Mouse (Mus musculus) neural tube, embryonic 11.5 days (tissue): Measurements from ENCODE around the gene 4933430I17Rik. TPM values are rescaled to one million over a fixed set of nuclear protein-coding genes. Genes with fewer than 3 reads are reported as not detected.
A peak's percentile ranks its signal among the peaks of the same experiment; 100 is the strongest.
"Not testable (repeated sequence)": the region's sequence is repeated elsewhere in the genome, so short reads cannot be mapped to it uniquely, and the experiment has no call there.

Source experiments
- ATAC-seq: fragments of 200-750 bp; cut with Nextera tagmentation; 2 replicates; pipeline ENCODE4 v1.8.0; 2017; ENCODE audit warnings: moderate number of reproducible peaks, mild to moderate bottlenecking, moderate TSS enrichment, moderate library complexity; ENCODE audit not compliant: insufficient read depth, low FRiP score, low TSS enrichment
- DNase-seq: peaks from one replicate; pipeline ENCODE4 v3.0.0-alpha.2; 2015; ENCODE audit warnings: low spot score
- H3K27ac ChIP-seq: fragments of 300-500 bp; sonication (generic); 2 replicates; pipeline ENCODE4 v1.5.1; 2014; ENCODE audit warnings: low read depth, mild to moderate bottlenecking, low read length
- H3K27me3 ChIP-seq: fragments of 300-500 bp; sonication (generic); 2 replicates; pipeline ENCODE4 v1.6.1; 2014; ENCODE audit warnings: mild to moderate bottlenecking, low read length, mixed read lengths; ENCODE audit not compliant: control insufficient read depth, insufficient read depth
- H3K36me3 ChIP-seq: fragments of 300-500 bp; sonication (generic); 2 replicates; pipeline ENCODE4 v1.6.1; 2014; ENCODE audit warnings: mild to moderate bottlenecking, low read length, moderate library complexity, mixed read lengths; ENCODE audit not compliant: control insufficient read depth, insufficient read depth
- H3K4me1 ChIP-seq: fragments of 300-500 bp; sonication (generic); 2 replicates; pipeline ENCODE4 v1.6.1; 2014; ENCODE audit warnings: low read length, mixed read lengths; ENCODE audit not compliant: control insufficient read depth, insufficient read depth
- H3K4me2 ChIP-seq: fragments of 300-500 bp; sonication (generic); 2 replicates; pipeline ENCODE4 v1.6.1; 2014; ENCODE audit warnings: low read depth, mild to moderate bottlenecking, moderate library complexity
- H3K4me3 ChIP-seq: fragments of 300-500 bp; sonication (generic); 2 replicates; pipeline ENCODE4 v1.5.1; 2014; ENCODE audit warnings: low read depth, low read length
- H3K9ac ChIP-seq: fragments of 300-500 bp; sonication (generic); 2 replicates; pipeline ENCODE4 v1.6.1; 2014; ENCODE audit warnings: mild to moderate bottlenecking, low read length
- H3K9me3 ChIP-seq: fragments of 300-500 bp; sonication (generic); 2 replicates; pipeline ENCODE4 v1.6.1; 2016; ENCODE audit warnings: low read length; ENCODE audit not compliant: control insufficient read depth
- WGBS: fragments of 180-500 bp; shearing (Covaris S2); extraction: QIAGEN DNeasy Blood & Tissue Kit; methylation state at CpG from one replicate; pipeline ENCODE4 v1.1.7; 2014; 5-methylcytosine and 5-hydroxymethylcytosine counted together
- polyA plus RNA-seq: library from polyadenylated mRNA; unstranded; fragments of >200 nt; fragmentation: Nextera tagmentation; extraction: Ambion mirVana; gene quantifications from 2 replicates; pipeline ENCODE4 v1.2.1, GENCODE M21; 2014

Gene 4933430I17Rik
- polyA plus RNA-seq, result 0.92 and 1.0 TPM in 2 replicates

DNA sequence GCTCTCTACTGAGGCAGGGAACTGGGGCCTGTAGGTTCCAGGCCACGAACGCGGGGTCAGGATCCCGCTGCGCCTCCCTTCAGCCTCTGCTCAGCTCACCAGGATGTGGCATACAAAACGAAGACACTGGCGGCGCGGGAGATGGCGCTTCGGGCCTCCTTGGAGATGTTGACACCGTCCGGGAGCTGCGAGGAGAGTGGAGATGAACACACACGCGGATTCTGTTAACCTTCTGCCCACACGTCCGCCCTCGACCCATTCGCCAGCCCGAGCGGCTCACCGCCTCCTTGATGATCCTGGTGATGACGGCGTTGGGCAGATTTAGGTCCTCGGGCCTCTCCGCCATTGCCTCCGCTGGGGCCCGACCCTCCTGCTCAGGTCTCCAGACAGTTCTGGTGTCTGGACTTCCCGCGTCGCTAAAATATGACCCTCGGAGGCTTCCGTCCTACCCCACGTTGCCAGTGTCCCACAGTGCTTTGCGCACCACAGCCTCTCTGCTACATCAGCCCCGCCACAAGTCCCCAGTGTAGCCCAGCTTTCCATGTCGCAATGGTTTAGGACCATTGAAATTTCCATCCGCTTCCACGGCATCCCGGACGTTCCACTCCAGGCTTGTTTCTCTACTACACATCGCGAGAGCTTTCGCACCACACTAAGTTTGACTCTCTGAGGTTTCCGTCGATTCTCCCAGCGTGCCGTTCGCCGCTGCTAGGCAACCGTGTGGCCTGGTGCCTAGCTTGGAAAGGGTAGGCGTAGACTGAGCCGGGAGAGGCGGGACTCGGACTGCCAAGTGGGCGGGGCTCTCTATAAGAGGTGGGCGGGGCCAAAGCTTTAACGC is at the start of gene 4933430I17Rik, which contains the start of gene Pole3:
Gene 4933430I17Rik (plus strand): TSS at position 719 of the 838 bp plus-strand sequence.
Gene Pole3 (minus strand): TSS at position 418 of the 838 bp plus-strand sequence.
- Histone ChIP-seq H3K27ac (peak within 1 kb of the TSS; percentile 77), H3K4me1 (peaks cover 2% of the 10 kb centered on the region; the same call in 1 of the 2 replicates), H3K9me3 (no peaks in the 10 kb centered on the region), H3K27me3 (no peaks in the 10 kb centered on the region), H3K9ac (peak within 1 kb of the TSS; percentile 88), H3K4me3 (peak within 1 kb of the TSS; percentile 81), H3K36me3 (0 out of 2 replicates have a peak, but pooled peaks cover 2% of the 10 kb centered on the region), H3K4me2 (peak within 1 kb of the TSS; percentile 91)
- peak; percentile 99 for ATAC-seq
- peak; percentile 98 for DNase-seq
- under 1% methylated on average over 59 of the region's 59 CpGs for WGBS

GRCm38 (mm10) chr4:62475793-62476192 is 49.4 kb upstream of the 4933430I17Rik start:
- WGBS, result 87% methylated on average over 6 of the region's 6 CpGs

GRCm38 (mm10) chr4:62477542-62478244 is 47.5 kb upstream of the 4933430I17Rik start:
- H3K4me1 ChIP-seq, result peaks cover 4% of the 10 kb centered on the region; the same call in 1 of the 2 replicates
- H3K9ac ChIP-seq, result no peak overlapping the region
- H3K27ac ChIP-seq, result no peak overlapping the region
- no peaks in the 10 kb centered on the region for H3K9me3 ChIP-seq
- 87% methylated on average over 6 of the region's 6 CpGs for WGBS
- ATAC-seq, result no peak
- H3K36me3 ChIP-seq, result no peaks in the 10 kb centered on the region
- H3K27me3 ChIP-seq, result peaks cover 15% of the 10 kb centered on the region
- H3K4me3 ChIP-seq, result no peak overlapping the region
- H3K4me2 ChIP-seq, result no peak overlapping the region
- DNase-seq, result no peak

More at GRCm38 (mm10) chr4:62475793-62476192, 49.4 kb upstream of the 4933430I17Rik start:
- Histone ChIP-seq H3K9me3 (no peaks in the 10 kb centered on the region), H3K36me3 (no peaks in the 10 kb centered on the region), H3K4me1 (peaks cover 4% of the 10 kb centered on the region; the same call in 1 of the 2 replicates), H3K4me2 (no peak overlapping the region), H3K27me3 (peaks cover 15% of the 10 kb centered on the region), H3K9ac (no peak overlapping the region), H3K27ac (no peak overlapping the region), H3K4me3 (no peak overlapping the region)
- DNase-seq, result no peak
- no peak for ATAC-seq

GRCm38 (mm10) chr4:62479593-62479936 is 45.6 kb upstream of the 4933430I17Rik start:
- not testable (repeated sequence) for ATAC-seq, H3K4me1 ChIP-seq, DNase-seq, H3K27ac ChIP-seq, H3K9ac ChIP-seq, H3K9me3 ChIP-seq, H3K36me3 ChIP-seq
- H3K27me3 ChIP-seq, result peaks cover 15% of the 10 kb centered on the region
- WGBS, result 14% methylated on average over 11 of the region's 11 CpGs
- peak overlapping the region; percentile 69 for H3K4me2 ChIP-seq
- H3K4me3 ChIP-seq, result peak overlapping the region; percentile 42

DNA sequence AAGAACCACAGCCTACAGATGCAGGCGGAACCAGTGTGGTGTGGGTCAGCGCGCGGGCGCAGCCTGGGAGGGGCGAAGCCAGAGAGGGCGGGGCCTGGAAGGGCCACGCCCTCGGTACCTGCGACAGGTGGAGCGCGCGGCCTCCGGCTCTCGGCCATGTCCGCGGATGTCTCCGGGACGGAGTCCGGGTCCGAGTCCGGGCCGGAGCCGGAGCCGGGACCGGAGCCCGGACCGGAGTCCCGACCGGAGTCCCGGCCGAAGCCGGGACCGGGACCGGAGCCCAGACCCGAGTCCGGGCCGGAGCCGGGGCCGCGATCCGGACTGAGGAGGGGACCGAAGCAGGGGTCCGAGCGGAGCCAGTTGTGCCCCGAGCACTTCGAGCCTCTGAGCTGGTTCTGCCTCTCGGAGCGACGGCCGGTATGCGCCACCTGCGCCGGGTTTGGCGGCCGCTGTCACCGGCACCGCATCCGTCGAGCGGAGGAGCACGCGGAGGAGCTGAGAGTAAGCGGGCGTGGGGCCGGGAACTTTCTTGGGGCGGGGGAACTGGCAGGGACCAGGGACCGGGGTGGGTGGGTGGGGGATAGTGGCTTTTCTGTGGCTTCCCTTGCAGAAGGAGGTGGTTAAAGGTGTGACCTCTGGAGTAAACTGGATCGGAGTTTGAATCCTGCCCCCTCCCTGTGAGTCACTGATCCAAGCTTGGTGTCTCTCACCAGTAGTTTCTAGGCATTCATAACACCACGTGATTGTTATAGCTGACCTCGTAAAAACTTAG is 45.0 kb upstream of the 4933430I17Rik start, which contains the start of gene Bspry:
Gene Bspry (plus strand): TSS at position 117 of the 772 bp plus-strand sequence.
- H3K36me3 ChIP-seq, result no peaks in the 10 kb centered on the region
- peak within 1 kb of the TSS; percentile 42 for H3K4me3 ChIP-seq
- WGBS, result 2% methylated on average over 47 of the region's 71 CpGs
- H3K27me3 ChIP-seq, result peaks cover 15% of the 10 kb centered on the region
- no peaks in the 10 kb centered on the region for H3K9me3 ChIP-seq
- DNase-seq, result peak; percentile 22
- peak; percentile 38; the same call in 1 of the 2 replicates for ATAC-seq
- H3K4me1 ChIP-seq, result peaks cover 4% of the 10 kb centered on the region; the same call in 1 of the 2 replicates
- H3K27ac ChIP-seq, result no peak within 1 kb of the TSS
- no peak within 1 kb of the TSS for H3K9ac ChIP-seq
- peak within 1 kb of the TSS; percentile 69 for H3K4me2 ChIP-seq

GRCm38 (mm10) chr4:62480709-62481605 is 44.2 kb upstream of the 4933430I17Rik start:
- Histone ChIP-seq H3K27me3 (peaks cover 15% of the 10 kb centered on the region), H3K4me3 (no peak overlapping the region), H3K4me2 (no peak overlapping the region), H3K36me3 (no peaks in the 10 kb centered on the region), H3K9me3 (no peaks in the 10 kb centered on the region), H3K4me1 (peaks cover 4% of the 10 kb centered on the region; the same call in 1 of the 2 replicates), H3K9ac (no peak overlapping the region), H3K27ac (no peak overlapping the region)
- ATAC-seq, result no peak
- no peak for DNase-seq
- WGBS, result 55% methylated on average over 10 of the region's 10 CpGs

DNA sequence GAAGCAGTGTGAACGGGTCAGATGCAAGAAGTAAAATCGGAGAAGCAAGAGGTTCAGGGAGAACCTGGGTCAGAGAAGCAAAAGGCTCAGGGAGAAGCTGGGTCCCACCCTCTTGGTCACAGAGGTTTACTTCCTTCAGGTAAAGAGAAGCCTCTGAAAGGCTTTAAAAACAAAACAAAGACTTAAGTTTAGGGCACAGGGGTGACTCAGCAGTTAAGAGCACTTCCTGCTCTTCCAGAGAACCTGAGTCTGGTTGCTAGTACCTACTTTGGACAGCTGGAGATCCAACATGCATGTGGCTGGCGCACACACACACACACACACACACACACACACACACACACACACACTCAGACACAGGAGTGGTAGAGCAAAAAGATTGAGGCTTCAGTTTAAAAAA is 40.2 kb upstream of the 4933430I17Rik start:
- Histone ChIP-seq H3K9ac (no peak overlapping the region), H3K4me1 (peaks cover 2% of the 10 kb centered on the region; the same call in 1 of the 2 replicates), H3K36me3 (no peaks in the 10 kb centered on the region), H3K4me2 (no peak overlapping the region), H3K27ac (no peak overlapping the region), H3K9me3 (no peaks in the 10 kb centered on the region), H3K4me3 (no peak overlapping the region), H3K27me3 (peaks cover 8% of the 10 kb centered on the region)
- ATAC-seq (no peak), DNase-seq (no peak)
- WGBS, result 83% methylated on average over 3 of the region's 3 CpGs
